Mouse (Mus musculus) megakaryocyte, embryonic 14.5 days (primary cell): ENCODE measurements around the gene Fbxw9. TPM values are rescaled to one million over a fixed set of nuclear protein-coding genes. Genes with fewer than 3 reads are reported as not detected.

Experiments used
- H3K27me3 ChIP-seq: replicated peaks from 2 replicates; pipeline ENCODE3; 2012; ENCODE audit warnings: inconsistent platforms
- H3K36me3 ChIP-seq: replicated peaks from 2 replicates; pipeline ENCODE3; 2012; ENCODE audit warnings: low read length, inconsistent platforms, mixed read lengths
- H3K4me1 ChIP-seq: 2 replicates; pipeline ENCODE4 v1.6.1; 2012; ENCODE audit warnings: inconsistent platforms
- H3K4me3 ChIP-seq: replicated peaks from 2 replicates; pipeline ENCODE3; 2012; ENCODE audit warnings: moderate library complexity, mild to moderate bottlenecking, inconsistent platforms
- H3K9me3 ChIP-seq: 2 replicates; pipeline ENCODE4 v1.6.1; 2012; ENCODE audit warnings: inconsistent platforms
- FLI1 ChIP-seq: IDR thresholded peaks from 2 replicates; pipeline ENCODE4 v1.6.1; 2012; ENCODE audit warnings: low read length, inconsistent platforms, mixed read lengths
- GATA1 ChIP-seq: IDR thresholded peaks from 3 replicates; pipeline ENCODE4 v1.6.1; 2012; ENCODE audit warnings: mixed read lengths, low read length, inconsistent platforms, borderline replicate concordance
- polyA plus RNA-seq: library from polyadenylated mRNA; stranded (reverse); fragments of >175 nt; gene quantifications from 2 replicates; pipeline ENCODE4 v1.2.3, GENCODE M21; 2012; ENCODE audit warnings: low replicate concordance; ENCODE audit not compliant: insufficient read depth

Gene Fbxw9
- polyA plus RNA-seq, 1 experiment: 15.5 TPM

DNA sequence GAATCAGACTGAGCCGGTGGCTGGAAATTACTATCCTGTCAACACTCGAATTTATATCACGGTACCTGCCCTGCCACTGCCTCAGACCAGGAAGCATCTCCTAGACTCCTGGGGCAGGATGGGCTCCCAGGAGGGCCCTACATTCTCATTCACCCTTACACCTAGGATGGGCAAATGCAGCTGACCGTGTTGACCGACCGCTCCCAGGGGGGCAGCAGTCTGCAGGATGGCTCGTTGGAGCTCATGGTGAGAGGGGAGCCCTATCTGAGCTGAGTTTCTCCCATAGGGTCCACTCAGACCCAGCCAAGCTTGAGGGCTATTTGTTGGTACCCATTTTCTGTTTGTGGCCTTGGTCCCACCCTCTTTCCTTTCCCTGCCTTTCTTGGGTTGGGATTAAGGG, 35.7 kb downstream of the Fbxw9 start:
- Histone ChIP-seq H3K4me3 (no peak overlapping the region), H3K36me3 (peaks cover 93% of the 10 kb centered on the region), H3K9me3 (no peaks in the 10 kb centered on the region), H3K4me1 (peaks cover 21% of the 10 kb centered on the region), H3K27me3 (no peaks in the 10 kb centered on the region)
- TF ChIP-seq FLI1 (no peak), GATA1 (no peak)

GRCm38 (mm10) chr8:85096196-85096595, 36.3 kb downstream of the Fbxw9 start:
- Histone ChIP-seq H3K36me3 (peaks cover 87% of the 10 kb centered on the region), H3K4me3 (no peak overlapping the region), H3K4me1 (peaks cover 21% of the 10 kb centered on the region), H3K27me3 (no peaks in the 10 kb centered on the region), H3K9me3 (peaks cover 5% of the 10 kb centered on the region; the same call in 1 of the 2 replicates)
- TF ChIP-seq FLI1: no peak
- no peak for TF ChIP-seq GATA1

DNA sequence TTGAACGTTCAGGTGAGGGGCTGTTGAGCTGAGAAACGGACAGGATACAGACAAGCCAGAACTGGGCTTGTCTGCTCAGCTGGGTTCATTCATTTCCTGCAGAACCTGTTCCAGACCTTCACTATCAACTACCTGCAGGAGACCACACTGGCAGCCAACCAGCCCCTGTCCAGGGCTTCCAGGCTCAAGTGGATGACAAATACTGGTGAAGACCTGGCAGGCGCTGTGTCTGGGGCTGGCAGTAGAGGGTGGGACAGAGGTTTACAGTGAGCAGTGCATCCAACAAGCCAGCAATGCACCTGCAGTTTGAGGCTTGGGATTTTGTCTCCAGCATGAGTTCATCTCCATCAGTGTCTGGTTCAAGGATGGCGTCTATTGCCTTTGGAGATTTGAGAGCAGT, 37.0 kb downstream of the Fbxw9 start:
- Histone ChIP-seq H3K27me3 (no peaks in the 10 kb centered on the region), H3K9me3 (peaks cover 10% of the 10 kb centered on the region; the same call in 1 of the 2 replicates), H3K36me3 (peaks cover 80% of the 10 kb centered on the region), H3K4me3 (no peak overlapping the region), H3K4me1 (peaks cover 15% of the 10 kb centered on the region)
- TF ChIP-seq FLI1: no peak
- no peak for TF ChIP-seq GATA1

GRCm38 (mm10) chr8:85100076-85100665, 40.3 kb downstream of the Fbxw9 start:
- Histone ChIP-seq H3K4me1 (peaks cover 13% of the 10 kb centered on the region), H3K36me3 (peaks cover 47% of the 10 kb centered on the region), H3K4me3 (no peak overlapping the region), H3K9me3 (peaks cover 16% of the 10 kb centered on the region; the same call in 1 of the 2 replicates), H3K27me3 (no peaks in the 10 kb centered on the region)
- no peak for TF ChIP-seq FLI1
- no peak for TF ChIP-seq GATA1

GRCm38 (mm10) chr8:85113241-85113640, 53.4 kb downstream of the Fbxw9 start:
- peaks cover 10% of the 10 kb centered on the region for H3K27me3 ChIP-seq
- H3K9me3 ChIP-seq: peaks cover 17% of the 10 kb centered on the region
- TF ChIP-seq GATA1 (no peak), FLI1 (no peak)
- no peak overlapping the region for H3K4me3 ChIP-seq
- H3K4me1 ChIP-seq: no peaks in the 10 kb centered on the region
- no peaks in the 10 kb centered on the region for H3K36me3 ChIP-seq

- TF ChIP-seq GATA1 (no peak), FLI1 (no peak)
- H3K9me3 ChIP-seq: peaks cover 6% of the 10 kb centered on the region
- H3K4me1 ChIP-seq: peaks cover 5% of the 10 kb centered on the region
- H3K36me3 ChIP-seq: no peaks in the 10 kb centered on the region
- no peak overlapping the region for H3K4me3 ChIP-seq
- peaks cover 16% of the 10 kb centered on the region for H3K27me3 ChIP-seq
These were observed 55.6 kb downstream of the Fbxw9 start for GRCm38 (mm10) chr8:85115501-85115900.

Other genes starting within 250 kb of the Fbxw9 start
- gene Dand5, start 237.2 kb upstream of the Fbxw9 start, polyA plus RNA-seq: 3.1 TPM in 1 of 2 replicates, not detected in the other
- gene Gadd45gip1, start 228.5 kb upstream of the Fbxw9 start, polyA plus RNA-seq: 37.4 and 49.3 TPM in 2 replicates
- 338 and 623 TPM in 2 replicates for gene Rad23a, start 219.4 kb upstream of the Fbxw9 start, polyA plus RNA-seq
- gene Calr, start 213.1 kb upstream of the Fbxw9 start, polyA plus RNA-seq: 235 and 510 TPM in 2 replicates
- gene Farsa, start 203.1 kb upstream of the Fbxw9 start, polyA plus RNA-seq: 30.7 and 64.8 TPM in 2 replicates
- gene Syce2, start 187.9 kb upstream of the Fbxw9 start, polyA plus RNA-seq: 24.3 and 63.0 TPM in 2 replicates
- 13.9 and 24.1 TPM in 2 replicates for gene Gcdh, start 166.1 kb upstream of the Fbxw9 start, polyA plus RNA-seq
- gene Klf1, start 158.1 kb upstream of the Fbxw9 start, polyA plus RNA-seq: 7.9 and 11.9 TPM in 2 replicates
- 3.5 and 13.5 TPM in 2 replicates for gene Dnase2a, start 151.5 kb upstream of the Fbxw9 start, polyA plus RNA-seq
- 0.20 TPM in 1 of 2 replicates, not detected in the other for gene Mast1, start 122.7 kb upstream of the Fbxw9 start, polyA plus RNA-seq
- not detected in 2 replicates for gene Rtbdn, start 113.1 kb upstream of the Fbxw9 start, polyA plus RNA-seq
- not detected in 2 replicates for gene Gm49661, start 90.6 kb upstream of the Fbxw9 start, polyA plus RNA-seq
- gene Prdx2, start 90.5 kb upstream of the Fbxw9 start, polyA plus RNA-seq: 68.6 and 73.1 TPM in 2 replicates
- gene Rnaseh2a, start 90.3 kb upstream of the Fbxw9 start, polyA plus RNA-seq: 248 and 286 TPM in 2 replicates
- 743 and 797 TPM in 2 replicates for gene Junb, start 81.3 kb upstream of the Fbxw9 start, polyA plus RNA-seq
- gene Hook2, start 69.5 kb upstream of the Fbxw9 start, polyA plus RNA-seq: 7.3 and 8.9 TPM in 2 replicates
- 0.27 TPM in 1 of 2 replicates, not detected in the other for gene Best2, start 45.5 kb upstream of the Fbxw9 start, polyA plus RNA-seq
- gene Asna1, start 34.8 kb upstream of the Fbxw9 start, polyA plus RNA-seq: 103 and 181 TPM in 2 replicates
- gene Trir, start 33.2 kb upstream of the Fbxw9 start, polyA plus RNA-seq: 123 and 539 TPM in 2 replicates
- gene Tnpo2, start 23.1 kb upstream of the Fbxw9 start, polyA plus RNA-seq: 5.1 and 5.3 TPM in 2 replicates
- 8.7 TPM in 1 of 2 replicates, not detected in the other for gene Gm5741, start 7.9 kb downstream of the Fbxw9 start, polyA plus RNA-seq
- 43.5 and 103 TPM in 2 replicates for gene Dhps, start 11.7 kb downstream of the Fbxw9 start, polyA plus RNA-seq
- gene Wdr83os, start 20.7 kb downstream of the Fbxw9 start, polyA plus RNA-seq: 8.8 and 10.6 TPM in 2 replicates
- 19.7 TPM in 1 of 2 replicates, not detected in the other for gene Wdr83, start 21.3 kb downstream of the Fbxw9 start, polyA plus RNA-seq
- 3.8 and 26.4 TPM in 2 replicates for gene Man2b1, start 23.2 kb downstream of the Fbxw9 start, polyA plus RNA-seq
- gene Zfp791, start 63.0 kb downstream of the Fbxw9 start, polyA plus RNA-seq: not detected in 2 replicates
- gene Cks1brt, start 91.9 kb downstream of the Fbxw9 start, polyA plus RNA-seq: not detected in 2 replicates
- gene Olfr371, start 165.9 kb downstream of the Fbxw9 start, polyA plus RNA-seq: not detected in 2 replicates
- 5.9 TPM in 1 of 2 replicates, not detected in the other for gene Orc6, start 239.6 kb downstream of the Fbxw9 start, polyA plus RNA-seq
- 3.8 TPM in 1 of 2 replicates, not detected in the other for gene Vps35, start 239.7 kb downstream of the Fbxw9 start, polyA plus RNA-seq